Mouse (Mus musculus) G1E (cell line): Measurements from ENCODE around the gene Ypel3. TPM values are rescaled to one million over a fixed set of nuclear protein-coding genes. Genes with fewer than 3 reads are reported as not detected.
A peak's percentile ranks its signal among the peaks of the same experiment; 100 is the strongest.
"Not testable (repeated sequence)": the region's sequence is repeated elsewhere in the genome, so short reads cannot be mapped to it uniquely, and the experiment has no call there.

Experiments
- ATAC-seq: 2 replicates; pipeline ENCODE4 v1.8.0; 2016; ENCODE audit warnings: mild to moderate bottlenecking; ENCODE audit not compliant: insufficient number of reproducible peaks, poor library complexity, low FRiP score, severe bottlenecking; ENCODE audit errors: extremely low read depth
- DNase-seq: peaks from one replicate; pipeline ENCODE4 v3.0.0; 2012; ENCODE audit warnings: low spot score
- H3K27me3 ChIP-seq: 2 replicates; pipeline ENCODE4 v1.6.1; 2012; ENCODE audit warnings: mild to moderate bottlenecking, low read length, inconsistent platforms; ENCODE audit not compliant: insufficient read depth
- H3K36me3 ChIP-seq: replicated peaks from 2 replicates; pipeline ENCODE3; 2012; ENCODE audit warnings: mild to moderate bottlenecking, inconsistent platforms
- H3K4me1 ChIP-seq: 2 replicates; pipeline ENCODE4 v1.6.1; 2012; ENCODE audit warnings: low read depth, low read length, inconsistent platforms, mixed read lengths; ENCODE audit not compliant: insufficient read depth
- H3K4me3 ChIP-seq: 2 replicates; pipeline ENCODE4 v1.5.1; 2012; ENCODE audit warnings: low read depth, mild to moderate bottlenecking, inconsistent platforms, low read length, moderate library complexity, mixed read lengths
- H3K9me3 ChIP-seq: replicated peaks from 2 replicates; pipeline ENCODE4 v1.6.1; 2012; ENCODE audit warnings: inconsistent platforms
- CTCF ChIP-seq: IDR thresholded peaks from 2 replicates; pipeline ENCODE4 v1.5.1; 2012; ENCODE audit warnings: low read depth, low read length, inconsistent platforms, mixed read lengths
- GATA1 ChIP-seq: IDR thresholded peaks from 2 replicates; pipeline ENCODE4 v1.6.1; 2012; ENCODE audit warnings: borderline replicate concordance, low read length, inconsistent platforms, mixed read lengths
- GATA2 ChIP-seq: IDR thresholded peaks from 2 replicates; pipeline ENCODE4 v1.6.1; 2012; ENCODE audit warnings: low read depth, low read length, inconsistent platforms, borderline replicate concordance
- POLR2AphosphoS5 ChIP-seq: IDR thresholded peaks from 2 replicates; pipeline ENCODE4 v1.6.1; 2012; ENCODE audit warnings: low read depth, low read length, inconsistent platforms; ENCODE audit not compliant: insufficient replicate concordance
- TAL1 ChIP-seq: conservative IDR thresholded peaks from 2 replicates; pipeline ENCODE4 v1.6.1; 2012; ENCODE audit warnings: low read depth, low read length, inconsistent platforms, mixed read lengths
- polyA plus RNA-seq: library from polyadenylated mRNA; stranded (reverse); fragments of >175 nt; gene quantifications from 2 replicates; pipeline ENCODE4 v1.2.3, GENCODE M21; 2012
- total RNA-seq, 2 experiments: library from RNA; stranded (forward) in 1 of 2; stranded (reverse) in 1 of 2; fragments of 200-1000 nt in 1 of 2; fragments of >200 nt in 1 of 2; fragmentation: Nextera tagmentation in 1 of 2; gene quantifications; 2 replicates each; pipeline ENCODE4 v1.2.3; 2014 to 2017

The Ypel3 gene
- total RNA-seq (2014; fragmentation: Nextera tagmentation) (41.6 and 86.7 TPM in 2 replicates), total RNA-seq (2017) (20.2 and 23.1 TPM in 2 replicates), polyA plus RNA-seq (78.1 and 78.3 TPM in 2 replicates)

GRCm38 (mm10) chr7:126776598-126777057, at the start of gene Ypel3:
Gene Ypel3, plus strand, starts transcription at chr7:126776955.
- H3K4me3 ChIP-seq = peak within 1 kb of the TSS; percentile 76
- TF ChIP-seq GATA1 = no peak
- TF ChIP-seq GATA2 = no peak
- no peak for TF ChIP-seq CTCF
- TF ChIP-seq POLR2AphosphoS5 = no peak
- TF ChIP-seq TAL1 = no peak
- no peaks in the 10 kb centered on the region for H3K9me3 ChIP-seq
- peak; percentile 92 for ATAC-seq
- H3K36me3 ChIP-seq = peaks cover 22% of the 10 kb centered on the region
- peaks cover 73% of the 10 kb centered on the region for H3K4me1 ChIP-seq
- peak; percentile 98 for DNase-seq
- no peaks in the 10 kb centered on the region for H3K27me3 ChIP-seq

- not testable (repeated sequence) for H3K4me3 ChIP-seq, DNase-seq
These were observed 46.4 kb upstream of the Ypel3 start for GRCm38 (mm10) chr7:126730256-126730789.

GRCm38 (mm10) chr7:126736122-126736521, 40.6 kb upstream of the Ypel3 start:
- ATAC-seq = no peak

More at GRCm38 (mm10) chr7:126730256-126730789, 46.4 kb upstream of the Ypel3 start:
- H3K27me3 ChIP-seq = peaks cover 13% of the 10 kb centered on the region
- not testable (repeated sequence) for H3K36me3 ChIP-seq, H3K9me3 ChIP-seq, H3K4me1 ChIP-seq, ATAC-seq

GRCm38 (mm10) chr7:126739551-126739950, 37.2 kb upstream of the Ypel3 start:
- peaks cover 31% of the 10 kb centered on the region for H3K27me3 ChIP-seq
- no peak for TF ChIP-seq CTCF
- no peak for TF ChIP-seq POLR2AphosphoS5
- no peak for TF ChIP-seq TAL1
- TF ChIP-seq GATA1 = no peak
- no peak for TF ChIP-seq GATA2
- no peaks in the 10 kb centered on the region for H3K9me3 ChIP-seq
- no peaks in the 10 kb centered on the region for H3K4me1 ChIP-seq
- no peak for ATAC-seq
- no peaks in the 10 kb centered on the region for H3K36me3 ChIP-seq
- no peak for DNase-seq
- H3K4me3 ChIP-seq = no peak overlapping the region

More at GRCm38 (mm10) chr7:126736122-126736521, 40.6 kb upstream of the Ypel3 start:
- Histone ChIP-seq H3K4me3 (no peak overlapping the region), H3K36me3 (no peaks in the 10 kb centered on the region), H3K9me3 (no peaks in the 10 kb centered on the region), H3K27me3 (peaks cover 30% of the 10 kb centered on the region), H3K4me1 (no peaks in the 10 kb centered on the region)
- TF ChIP-seq GATA2 (no peak), CTCF (no peak), GATA1 (no peak), POLR2AphosphoS5 (no peak), TAL1 (no peak)
- no peak for DNase-seq

GRCm38 (mm10) chr7:126740132-126740735, 36.5 kb upstream of the Ypel3 start:
- TF ChIP-seq POLR2AphosphoS5 (no peak), CTCF (no peak), GATA1 (no peak)
- H3K9me3 ChIP-seq = no peaks in the 10 kb centered on the region
- peaks cover 35% of the 10 kb centered on the region for H3K27me3 ChIP-seq
- no peaks in the 10 kb centered on the region for H3K4me1 ChIP-seq
- no peak for DNase-seq
- H3K4me3 ChIP-seq = no peak overlapping the region
- H3K36me3 ChIP-seq = no peaks in the 10 kb centered on the region
- no peak for ATAC-seq

- Histone ChIP-seq H3K27me3 (peaks cover 32% of the 10 kb centered on the region), H3K4me1 (no peaks in the 10 kb centered on the region), H3K4me3 (no peak overlapping the region), H3K9me3 (no peaks in the 10 kb centered on the region), H3K36me3 (no peaks in the 10 kb centered on the region)
- no peak for DNase-seq
- TF ChIP-seq TAL1 = no peak
- no peak for TF ChIP-seq GATA1
- TF ChIP-seq POLR2AphosphoS5 = no peak
- TF ChIP-seq GATA2 = no peak
- TF ChIP-seq CTCF = no peak
- ATAC-seq = no peak
These were observed 35.8 kb upstream of the Ypel3 start for GRCm38 (mm10) chr7:126740977-126741376.
